Mouse (Mus musculus): ENCODE results near the gene Ntm. TPM values are rescaled to one million over a fixed set of nuclear protein-coding genes. Genes with fewer than 3 reads are reported as not detected.
A peak's percentile ranks its signal among the peaks of the same experiment; 100 is the strongest.

The Ntm gene
- polyA plus RNA-seq, 1 experiment from 2014 or later = 267 TPM

- no peak for ATAC-seq
- Histone ChIP-seq H3K36me3 (ENCODE audit: control insufficient read depth, insufficient read depth, low read length) (no peaks in the 10 kb centered on the region), H3K27me3 (ENCODE audit: control insufficient read depth, insufficient read depth, low read depth, low read length) (no peaks in the 10 kb centered on the region), H3K4me2 (ENCODE audit: low read length) (no peak overlapping the region), H3K9ac (ENCODE audit: low read depth, low read length) (no peak overlapping the region), H3K9me3 (replicated peaks; ENCODE audit: control insufficient read depth, low read length, poor library complexity, severe bottlenecking) (no peaks in the 10 kb centered on the region), H3K27ac (ENCODE audit: low read length) (no peak overlapping the region), H3K4me1 (ENCODE audit: control insufficient read depth, insufficient read depth, low read length) (peaks cover 7% of the 10 kb centered on the region; the same call in 1 of the 2 replicates), H3K4me3 (ENCODE audit: low read depth, low read length) (no peak overlapping the region)
- 88% methylated on average over 5 of the region's 5 CpGs for WGBS
These were observed 311.1 kb downstream of the Ntm start for GRCm38 (mm10) chr9:29651856-29652255.

GRCm38 (mm10) chr9:29651226-29651625 lies 311.7 kb downstream of the Ntm start:
- no peak for ATAC-seq
- Histone ChIP-seq H3K27ac (ENCODE audit: low read length) (no peak overlapping the region), H3K4me1 (ENCODE audit: control insufficient read depth, insufficient read depth, low read length) (peaks cover 9% of the 10 kb centered on the region), H3K27me3 (ENCODE audit: control insufficient read depth, insufficient read depth, low read depth, low read length) (no peaks in the 10 kb centered on the region), H3K4me2 (ENCODE audit: low read length) (no peak overlapping the region), H3K36me3 (ENCODE audit: control insufficient read depth, insufficient read depth, low read length) (no peaks in the 10 kb centered on the region), H3K9me3 (replicated peaks; ENCODE audit: control insufficient read depth, low read length, poor library complexity, severe bottlenecking) (no peaks in the 10 kb centered on the region), H3K4me3 (ENCODE audit: low read depth, low read length) (no peak overlapping the region), H3K9ac (ENCODE audit: low read depth, low read length) (no peak overlapping the region)
- 58% methylated on average over 4 of the region's 4 CpGs for WGBS

GRCm38 (mm10) chr9:29650679-29651078 lies 312.3 kb downstream of the Ntm start:
- Histone ChIP-seq H3K27me3 (ENCODE audit: control insufficient read depth, insufficient read depth, low read depth, low read length) (no peaks in the 10 kb centered on the region), H3K9ac (ENCODE audit: low read depth, low read length) (no peak overlapping the region), H3K4me1 (ENCODE audit: control insufficient read depth, insufficient read depth, low read length) (peaks cover 14% of the 10 kb centered on the region), H3K9me3 (replicated peaks; ENCODE audit: control insufficient read depth, low read length, poor library complexity, severe bottlenecking) (no peaks in the 10 kb centered on the region), H3K27ac (ENCODE audit: low read length) (peak overlapping the region; percentile 17; the same call in 1 of the 2 replicates), H3K4me2 (ENCODE audit: low read length) (no peak overlapping the region), H3K36me3 (ENCODE audit: control insufficient read depth, insufficient read depth, low read length) (no peaks in the 10 kb centered on the region), H3K4me3 (ENCODE audit: low read depth, low read length) (no peak overlapping the region)
- ATAC-seq = 0 out of 2 replicates have a peak, but pooled peaks have one; percentile 15
- 31% methylated on average over 4 of the region's 4 CpGs for WGBS

GRCm38 (mm10) chr9:29650266-29650665 lies 312.7 kb downstream of the Ntm start:
- 69% methylated on average over 5 of the region's 5 CpGs for WGBS
- Histone ChIP-seq H3K9me3 (replicated peaks; ENCODE audit: control insufficient read depth, low read length, poor library complexity, severe bottlenecking) (no peaks in the 10 kb centered on the region), H3K9ac (ENCODE audit: low read depth, low read length) (no peak overlapping the region), H3K4me3 (ENCODE audit: low read depth, low read length) (no peak overlapping the region), H3K36me3 (ENCODE audit: control insufficient read depth, insufficient read depth, low read length) (no peaks in the 10 kb centered on the region), H3K27ac (ENCODE audit: low read length) (peak overlapping the region; percentile 17; the same call in 1 of the 2 replicates), H3K4me1 (ENCODE audit: control insufficient read depth, insufficient read depth, low read length) (peaks cover 17% of the 10 kb centered on the region), H3K4me2 (ENCODE audit: low read length) (no peak overlapping the region), H3K27me3 (ENCODE audit: control insufficient read depth, insufficient read depth, low read depth, low read length) (no peaks in the 10 kb centered on the region)
- ATAC-seq = no peak

- no peak overlapping the region for H3K9ac ChIP-seq (ENCODE audit: low read depth, low read length)
- no peak overlapping the region for H3K27ac ChIP-seq (ENCODE audit: low read length)
- peaks cover 16% of the 10 kb centered on the region for H3K4me1 ChIP-seq (ENCODE audit: control insufficient read depth, insufficient read depth, low read length)
- ATAC-seq = no peak
- H3K9me3 ChIP-seq (replicated peaks; ENCODE audit: control insufficient read depth, low read length, poor library complexity, severe bottlenecking) = no peaks in the 10 kb centered on the region
- H3K27me3 ChIP-seq (ENCODE audit: control insufficient read depth, insufficient read depth, low read depth, low read length) = no peaks in the 10 kb centered on the region
- no peaks in the 10 kb centered on the region for H3K36me3 ChIP-seq (ENCODE audit: control insufficient read depth, insufficient read depth, low read length)
- H3K4me2 ChIP-seq (ENCODE audit: low read length) = no peak overlapping the region
- H3K4me3 ChIP-seq (ENCODE audit: low read depth, low read length) = no peak overlapping the region
- 92% methylated on average over 5 of the region's 5 CpGs for WGBS
These were observed 314.7 kb downstream of the Ntm start for GRCm38 (mm10) chr9:29648256-29648655.

- H3K27ac ChIP-seq (ENCODE audit: low read length) = no peak overlapping the region
- peaks cover 17% of the 10 kb centered on the region for H3K4me1 ChIP-seq (ENCODE audit: control insufficient read depth, insufficient read depth, low read length)
- WGBS = 72% methylated on average over 8 of the region's 8 CpGs
- H3K36me3 ChIP-seq (ENCODE audit: control insufficient read depth, insufficient read depth, low read length) = no peaks in the 10 kb centered on the region
- H3K4me3 ChIP-seq (ENCODE audit: low read depth, low read length) = no peak overlapping the region
- no peaks in the 10 kb centered on the region for H3K27me3 ChIP-seq (ENCODE audit: control insufficient read depth, insufficient read depth, low read depth, low read length)
- no peak for ATAC-seq
- H3K9me3 ChIP-seq (replicated peaks; ENCODE audit: control insufficient read depth, low read length, poor library complexity, severe bottlenecking) = no peaks in the 10 kb centered on the region
- no peak overlapping the region for H3K9ac ChIP-seq (ENCODE audit: low read depth, low read length)
- no peak overlapping the region for H3K4me2 ChIP-seq (ENCODE audit: low read length)
These were observed 315.2 kb downstream of the Ntm start for GRCm38 (mm10) chr9:29647764-29648163.

GRCm38 (mm10) chr9:29645796-29646400 lies 317.0 kb downstream of the Ntm start:
- Histone ChIP-seq H3K4me3 (ENCODE audit: low read depth, low read length) (no peak overlapping the region), H3K36me3 (ENCODE audit: control insufficient read depth, insufficient read depth, low read length) (no peaks in the 10 kb centered on the region), H3K27ac (ENCODE audit: low read length) (no peak overlapping the region), H3K9ac (ENCODE audit: low read depth, low read length) (no peak overlapping the region), H3K4me1 (ENCODE audit: control insufficient read depth, insufficient read depth, low read length) (peaks cover 17% of the 10 kb centered on the region), H3K9me3 (replicated peaks; ENCODE audit: control insufficient read depth, low read length, poor library complexity, severe bottlenecking) (no peaks in the 10 kb centered on the region), H3K27me3 (ENCODE audit: control insufficient read depth, insufficient read depth, low read depth, low read length) (no peaks in the 10 kb centered on the region), H3K4me2 (ENCODE audit: low read length) (no peak overlapping the region)
- no peak for ATAC-seq
- 21% methylated on average over 8 of the region's 8 CpGs for WGBS

GRCm38 (mm10) chr9:29642997-29643657 lies 319.8 kb downstream of the Ntm start:
- ATAC-seq = peak; percentile 46
- Histone ChIP-seq H3K4me3 (ENCODE audit: low read depth, low read length) (no peak overlapping the region), H3K36me3 (ENCODE audit: control insufficient read depth, insufficient read depth, low read length) (no peaks in the 10 kb centered on the region)

GRCm38 (mm10) chr9:29637335-29637734 lies 325.6 kb downstream of the Ntm start:
- WGBS = 87% methylated on average over 8 of the region's 8 CpGs
- no peak overlapping the region for H3K9ac ChIP-seq (ENCODE audit: low read depth, low read length)
- no peaks in the 10 kb centered on the region for H3K27me3 ChIP-seq (ENCODE audit: control insufficient read depth, insufficient read depth, low read depth, low read length)
- no peaks in the 10 kb centered on the region for H3K4me1 ChIP-seq (ENCODE audit: control insufficient read depth, insufficient read depth, low read length)
- no peak overlapping the region for H3K27ac ChIP-seq (ENCODE audit: low read length)
- H3K9me3 ChIP-seq (replicated peaks; ENCODE audit: control insufficient read depth, low read length, poor library complexity, severe bottlenecking) = no peaks in the 10 kb centered on the region
- no peak overlapping the region for H3K4me3 ChIP-seq (ENCODE audit: low read depth, low read length)
- no peak for ATAC-seq
- no peaks in the 10 kb centered on the region for H3K36me3 ChIP-seq (ENCODE audit: control insufficient read depth, insufficient read depth, low read length)
- no peak overlapping the region for H3K4me2 ChIP-seq (ENCODE audit: low read length)

More at GRCm38 (mm10) chr9:29642997-29643657, 319.8 kb downstream of the Ntm start:
- Histone ChIP-seq H3K4me2 (ENCODE audit: low read length) (no peak overlapping the region), H3K4me1 (ENCODE audit: control insufficient read depth, insufficient read depth, low read length) (peaks cover 17% of the 10 kb centered on the region), H3K9ac (ENCODE audit: low read depth, low read length) (no peak overlapping the region), H3K27ac (ENCODE audit: low read length) (no peak overlapping the region), H3K9me3 (replicated peaks; ENCODE audit: control insufficient read depth, low read length, poor library complexity, severe bottlenecking) (no peaks in the 10 kb centered on the region), H3K27me3 (ENCODE audit: control insufficient read depth, insufficient read depth, low read depth, low read length) (no peaks in the 10 kb centered on the region)
- WGBS = 20% methylated on average over 11 of the region's 11 CpGs
